Mouse (Mus musculus) hindbrain, embryonic 12.5 days (tissue): ENCODE results near the gene Wfdc5. TPM values are rescaled to one million over a fixed set of nuclear protein-coding genes. Genes with fewer than 3 reads are reported as not detected.

Experiments
- ATAC-seq: fragments of 200-750 bp; cut with Nextera tagmentation; 2 replicates; pipeline ENCODE4 v1.8.0; 2017; ENCODE audit warnings: moderate TSS enrichment; ENCODE audit not compliant: low FRiP score
- H3K27ac ChIP-seq: fragments of 300-500 bp; sonication (generic); 2 replicates; pipeline ENCODE4 v1.5.1; 2016; ENCODE audit warnings: mild to moderate bottlenecking
- H3K27me3 ChIP-seq: fragments of 300-500 bp; sonication (generic); 2 replicates; pipeline ENCODE4 v1.6.1; 2016; ENCODE audit warnings: mild to moderate bottlenecking
- H3K36me3 ChIP-seq: fragments of 300-500 bp; sonication (generic); 2 replicates; pipeline ENCODE4 v1.6.1; 2016; ENCODE audit warnings: mild to moderate bottlenecking
- H3K4me1 ChIP-seq: fragments of 300-500 bp; sonication (generic); 2 replicates; pipeline ENCODE4 v1.6.1; 2016
- H3K4me2 ChIP-seq: fragments of 300-500 bp; sonication (generic); replicated peaks from 2 replicates; pipeline ENCODE4 v1.6.1; 2016; ENCODE audit warnings: mild to moderate bottlenecking
- H3K4me3 ChIP-seq: fragments of 300-500 bp; sonication (generic); 2 replicates; pipeline ENCODE4 v1.5.1; 2016; ENCODE audit warnings: mild to moderate bottlenecking
- H3K9ac ChIP-seq: fragments of 300-500 bp; sonication (generic); 2 replicates; pipeline ENCODE4 v1.6.1; 2016; ENCODE audit warnings: mild to moderate bottlenecking, moderate library complexity
- H3K9me3 ChIP-seq: fragments of 300-500 bp; sonication (generic); replicated peaks from 2 replicates; pipeline ENCODE4 v1.6.1; 2016; ENCODE audit warnings: mild to moderate bottlenecking
- WGBS: fragments of 180-500 bp; shearing (Covaris S2); methylation state at CpG from one replicate; pipeline ENCODE4 v1.1.7; 2016; 5-methylcytosine and 5-hydroxymethylcytosine counted together
- polyA plus RNA-seq: library from polyadenylated mRNA; unstranded; fragments of >200 nt; fragmentation: Nextera tagmentation; extraction: Ambion mirVana; gene quantifications from 2 replicates; pipeline ENCODE4 v1.2.1, GENCODE M21; 2016

Wfdc5 gene
- polyA plus RNA-seq, 1 experiment from 2014 or later = not detected

DNA sequence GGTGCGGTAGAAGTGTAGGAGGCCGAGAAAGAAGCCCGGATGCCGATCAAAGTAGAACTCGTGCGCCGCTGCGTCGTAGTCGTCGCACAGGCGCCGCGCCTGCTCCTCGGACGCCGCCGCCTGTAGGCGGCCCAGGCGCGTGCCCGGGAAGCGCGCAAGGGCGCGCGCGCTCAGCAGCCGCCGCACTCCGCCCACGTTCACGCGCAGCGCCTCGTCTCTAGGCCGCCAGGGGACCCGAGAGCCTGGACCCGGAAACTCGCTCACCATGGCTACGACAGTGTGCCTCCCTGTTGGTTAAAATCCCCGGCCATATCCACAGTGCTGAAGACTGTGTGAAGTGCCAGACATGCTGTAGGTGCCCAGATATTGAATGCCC, 14.0 kb downstream of the Wfdc5 start:
- H3K27ac ChIP-seq = no peak overlapping the region
- H3K4me1 ChIP-seq = peaks cover 25% of the 10 kb centered on the region
- H3K4me2 ChIP-seq = peak overlapping the region; percentile 58
- H3K4me3 ChIP-seq = peak overlapping the region; percentile 35
- peaks cover 72% of the 10 kb centered on the region for H3K27me3 ChIP-seq
- 0 out of 2 replicates have a peak, but pooled peaks have one; percentile 19 for ATAC-seq
- H3K9ac ChIP-seq = no peak overlapping the region
- no peaks in the 10 kb centered on the region for H3K9me3 ChIP-seq
- H3K36me3 ChIP-seq = no peaks in the 10 kb centered on the region
- 12% methylated on average over 40 of the region's 42 CpGs for WGBS

DNA sequence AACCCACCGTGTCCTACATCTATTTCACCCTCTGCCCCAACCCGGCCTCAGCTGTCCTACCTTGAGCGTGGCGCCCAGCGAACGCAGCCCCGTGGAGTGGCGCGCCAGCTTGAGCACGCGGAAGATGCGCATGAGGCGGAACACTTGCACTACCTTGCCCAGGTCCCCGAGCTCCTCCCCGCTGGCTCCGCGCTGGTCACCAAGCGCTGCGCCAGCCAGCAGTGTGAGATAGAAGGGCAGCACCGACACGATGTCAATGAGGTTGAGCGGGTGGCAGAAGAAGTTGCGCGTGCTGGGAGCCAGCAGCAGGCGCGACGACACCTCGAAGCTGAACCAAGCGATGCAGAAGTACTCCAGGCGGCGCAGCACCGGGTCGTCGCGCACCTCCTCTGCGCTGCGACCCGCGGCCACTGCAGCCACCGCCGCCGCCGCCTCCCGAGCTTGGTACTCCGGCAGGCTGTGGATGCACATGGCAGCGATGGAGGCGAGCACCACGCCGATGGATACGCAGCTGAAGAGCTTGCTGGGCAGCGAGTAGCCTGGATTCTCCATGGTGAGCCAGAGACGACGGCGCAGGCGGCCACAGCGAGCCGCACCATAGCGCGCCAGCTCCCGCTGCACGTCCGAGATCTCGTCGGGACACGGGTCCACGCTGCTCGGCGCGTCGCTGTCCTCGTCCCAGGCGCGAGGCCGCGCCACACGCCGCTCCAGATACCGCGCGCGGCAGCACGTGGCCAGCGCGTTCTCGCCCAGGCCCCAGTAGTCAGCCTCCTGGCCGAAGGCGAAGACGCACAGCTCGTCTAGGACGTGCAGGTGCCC, 14.6 kb downstream of the Wfdc5 start:
- peak overlapping the region; percentile 45; the same call in 1 of the 2 replicates for H3K9ac ChIP-seq
- WGBS = 10% methylated on average over 89 of the region's 90 CpGs
- H3K4me3 ChIP-seq = peak overlapping the region; percentile 35
- H3K27ac ChIP-seq = no peak overlapping the region
- H3K4me1 ChIP-seq = peaks cover 25% of the 10 kb centered on the region
- peaks cover 69% of the 10 kb centered on the region for H3K27me3 ChIP-seq
- H3K9me3 ChIP-seq = no peaks in the 10 kb centered on the region
- no peaks in the 10 kb centered on the region for H3K36me3 ChIP-seq
- peak; percentile 66; the same call in 1 of the 2 replicates for ATAC-seq
- H3K4me2 ChIP-seq = peak overlapping the region; percentile 58

DNA sequence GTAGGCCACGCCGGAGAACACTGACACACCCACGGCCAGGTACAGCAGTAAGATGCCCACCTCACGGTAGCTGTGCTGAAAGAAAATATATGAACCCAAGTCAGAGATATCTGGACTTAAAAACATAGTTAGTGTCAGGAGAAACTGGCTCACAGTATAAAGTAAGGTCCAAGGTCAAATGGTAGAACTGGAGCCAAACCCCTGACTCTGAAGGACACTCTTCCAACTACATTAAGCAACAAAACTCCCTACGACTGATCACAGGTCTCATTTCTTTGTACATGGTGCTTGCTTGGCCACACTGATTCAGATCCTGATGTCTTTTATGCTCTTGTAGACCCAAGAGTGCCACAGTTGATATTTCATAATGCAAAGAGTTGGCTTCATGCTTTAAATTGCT, 17.6 kb downstream of the Wfdc5 start:
- 94% methylated on average over 5 of the region's 5 CpGs for WGBS
- no peak overlapping the region for H3K27ac ChIP-seq
- H3K4me3 ChIP-seq = no peak overlapping the region
- peaks cover 45% of the 10 kb centered on the region for H3K27me3 ChIP-seq
- no peak overlapping the region for H3K9ac ChIP-seq
- H3K36me3 ChIP-seq = no peaks in the 10 kb centered on the region
- no peaks in the 10 kb centered on the region for H3K9me3 ChIP-seq
- no peak overlapping the region for H3K4me2 ChIP-seq
- ATAC-seq = no peak
- H3K4me1 ChIP-seq = peaks cover 13% of the 10 kb centered on the region

DNA sequence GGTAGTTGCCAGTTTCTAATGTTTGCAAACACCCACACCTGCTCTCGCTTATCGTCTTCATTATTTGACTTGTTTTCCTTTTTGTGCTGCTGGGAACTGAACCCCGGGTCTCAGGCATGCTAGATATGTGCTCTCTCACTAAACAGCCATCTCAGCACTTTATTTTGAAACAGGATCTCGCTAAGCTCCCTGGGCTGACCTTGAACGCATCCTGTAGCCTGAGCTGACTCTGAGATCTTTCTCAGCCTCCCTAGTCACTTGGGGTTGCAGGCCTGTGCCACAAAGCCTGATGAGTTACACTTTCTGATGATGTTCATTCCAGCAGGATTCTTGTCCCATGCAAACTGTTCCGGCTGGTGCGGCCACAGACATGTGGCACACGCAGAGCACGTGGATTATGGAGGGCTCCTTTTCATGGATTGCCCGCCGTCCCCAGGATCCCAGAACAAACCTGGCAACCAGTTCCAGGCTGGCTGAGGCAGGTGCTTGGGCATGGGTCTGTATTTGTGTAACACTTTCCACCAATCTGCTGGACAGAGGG, 21.0 kb downstream of the Wfdc5 start:
- no peak for ATAC-seq
- no peak overlapping the region for H3K4me2 ChIP-seq
- H3K9ac ChIP-seq = no peak overlapping the region
- H3K27ac ChIP-seq = no peak overlapping the region
- H3K9me3 ChIP-seq = no peaks in the 10 kb centered on the region
- H3K27me3 ChIP-seq = peaks cover 11% of the 10 kb centered on the region
- no peaks in the 10 kb centered on the region for H3K4me1 ChIP-seq
- 0 out of 2 replicates have a peak, but pooled peaks cover 6% of the 10 kb centered on the region for H3K36me3 ChIP-seq
- no peak overlapping the region for H3K4me3 ChIP-seq
- WGBS = 84% methylated on average over 11 of the region's 11 CpGs

DNA sequence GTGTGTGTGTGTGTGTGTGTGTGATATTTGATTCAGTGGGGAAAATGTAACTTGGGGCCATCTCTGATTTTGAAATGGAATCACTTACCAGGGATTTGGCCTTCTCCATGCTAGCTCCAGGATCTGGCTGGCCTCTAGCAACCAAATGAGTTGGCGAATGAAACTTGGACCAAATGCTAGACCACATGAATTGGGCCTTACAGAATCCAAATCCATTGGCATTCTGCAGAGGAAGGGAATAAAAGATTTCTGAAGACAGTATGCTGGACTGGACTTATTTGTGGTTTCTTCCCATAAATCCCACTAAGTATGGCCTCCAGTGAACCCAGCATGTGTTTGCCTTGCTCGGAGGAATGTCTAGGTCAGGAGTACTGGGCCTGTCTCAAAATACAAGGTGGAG, 23.7 kb downstream of the Wfdc5 start:
- Histone ChIP-seq H3K36me3 (0 out of 2 replicates have a peak, but pooled peaks cover 8% of the 10 kb centered on the region), H3K9ac (no peak overlapping the region), H3K4me1 (no peaks in the 10 kb centered on the region), H3K4me3 (no peak overlapping the region), H3K27ac (no peak overlapping the region), H3K4me2 (no peak overlapping the region), H3K9me3 (no peaks in the 10 kb centered on the region), H3K27me3 (no peaks in the 10 kb centered on the region)
- WGBS = 83% methylated on average over 2 of the region's 2 CpGs
- ATAC-seq = no peak

DNA sequence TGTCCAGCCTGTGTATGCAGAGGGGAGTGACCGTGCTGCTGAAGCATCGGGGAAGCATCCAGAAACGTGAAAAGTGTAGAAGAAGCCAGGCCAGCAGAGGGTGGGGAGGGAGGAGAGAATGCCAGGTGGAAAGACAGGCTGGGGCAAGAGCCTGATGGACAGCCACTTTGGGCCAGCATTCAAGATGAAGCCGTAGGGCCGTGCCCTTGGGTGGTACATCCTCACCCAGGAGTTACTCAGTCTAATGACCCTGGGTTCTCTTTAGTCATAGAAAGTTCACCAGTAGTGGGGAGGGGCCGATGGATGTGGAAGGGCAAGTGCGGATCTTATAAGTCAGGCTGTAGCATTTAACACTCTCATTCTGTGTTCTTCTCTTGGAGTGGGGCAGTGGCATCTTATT, 26.4 kb downstream of the Wfdc5 start:
- Histone ChIP-seq H3K27me3 (no peaks in the 10 kb centered on the region), H3K9ac (no peak overlapping the region), H3K4me2 (no peak overlapping the region), H3K27ac (no peak overlapping the region), H3K36me3 (peaks cover 33% of the 10 kb centered on the region), H3K4me1 (no peaks in the 10 kb centered on the region), H3K4me3 (no peak overlapping the region), H3K9me3 (no peaks in the 10 kb centered on the region)
- WGBS = 88% methylated on average over 7 of the region's 7 CpGs
- ATAC-seq = no peak

DNA sequence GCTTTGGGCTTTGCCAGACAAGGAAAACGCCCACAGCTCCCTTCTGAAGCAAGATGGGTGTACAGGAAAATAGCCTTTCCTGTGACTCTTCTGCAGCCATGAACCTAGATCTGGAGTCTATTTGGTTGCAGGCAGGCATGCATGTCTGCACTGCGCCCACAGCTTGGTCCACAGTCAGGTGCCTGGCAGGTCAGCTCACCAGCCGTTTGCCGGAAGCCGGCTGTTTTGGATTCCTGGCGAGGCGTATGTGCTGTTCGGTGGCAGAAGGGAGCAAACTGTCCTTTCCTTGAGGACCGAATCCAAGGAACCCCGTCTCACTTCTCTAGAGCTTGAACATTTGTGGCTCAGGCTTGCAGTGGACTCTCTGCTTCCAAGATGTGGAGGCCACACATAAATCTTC, 28.5 kb downstream of the Wfdc5 start:
- no peaks in the 10 kb centered on the region for H3K27me3 ChIP-seq
- H3K36me3 ChIP-seq = peaks cover 34% of the 10 kb centered on the region
- H3K27ac ChIP-seq = no peak overlapping the region
- no peak overlapping the region for H3K4me3 ChIP-seq
- no peak overlapping the region for H3K9ac ChIP-seq
- peaks cover 10% of the 10 kb centered on the region for H3K4me1 ChIP-seq
- H3K4me2 ChIP-seq = no peak overlapping the region
- ATAC-seq = no peak
- WGBS = 93% methylated on average over 10 of the region's 10 CpGs
- H3K9me3 ChIP-seq = no peaks in the 10 kb centered on the region

DNA sequence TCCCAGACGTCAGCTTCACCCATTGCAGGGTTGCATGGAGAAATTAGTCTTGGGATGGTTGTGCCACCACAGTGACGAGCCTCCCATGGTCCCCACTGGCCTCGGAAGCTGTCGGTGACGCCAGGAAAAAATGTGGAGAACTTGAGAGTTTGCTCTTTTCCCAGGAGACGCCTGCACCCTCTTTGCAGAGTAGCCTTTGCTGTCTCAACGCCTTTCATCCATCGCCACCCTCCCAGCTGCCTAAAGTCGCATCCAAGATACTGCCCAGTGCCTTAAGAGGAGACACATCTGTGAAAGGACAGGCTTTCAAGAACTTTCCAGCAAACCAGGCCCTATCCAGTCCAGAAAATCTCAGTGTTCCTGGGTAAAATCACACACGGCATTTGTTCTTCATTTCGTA, 30.2 kb downstream of the Wfdc5 start:
- H3K36me3 ChIP-seq = peaks cover 33% of the 10 kb centered on the region
- no peak overlapping the region for H3K27ac ChIP-seq
- ATAC-seq = no peak
- H3K4me1 ChIP-seq = peaks cover 10% of the 10 kb centered on the region
- H3K9me3 ChIP-seq = no peaks in the 10 kb centered on the region
- H3K27me3 ChIP-seq = no peaks in the 10 kb centered on the region
- 94% methylated on average over 11 of the region's 11 CpGs for WGBS
- H3K4me3 ChIP-seq = no peak overlapping the region
- H3K9ac ChIP-seq = no peak overlapping the region
- H3K4me2 ChIP-seq = no peak overlapping the region

DNA sequence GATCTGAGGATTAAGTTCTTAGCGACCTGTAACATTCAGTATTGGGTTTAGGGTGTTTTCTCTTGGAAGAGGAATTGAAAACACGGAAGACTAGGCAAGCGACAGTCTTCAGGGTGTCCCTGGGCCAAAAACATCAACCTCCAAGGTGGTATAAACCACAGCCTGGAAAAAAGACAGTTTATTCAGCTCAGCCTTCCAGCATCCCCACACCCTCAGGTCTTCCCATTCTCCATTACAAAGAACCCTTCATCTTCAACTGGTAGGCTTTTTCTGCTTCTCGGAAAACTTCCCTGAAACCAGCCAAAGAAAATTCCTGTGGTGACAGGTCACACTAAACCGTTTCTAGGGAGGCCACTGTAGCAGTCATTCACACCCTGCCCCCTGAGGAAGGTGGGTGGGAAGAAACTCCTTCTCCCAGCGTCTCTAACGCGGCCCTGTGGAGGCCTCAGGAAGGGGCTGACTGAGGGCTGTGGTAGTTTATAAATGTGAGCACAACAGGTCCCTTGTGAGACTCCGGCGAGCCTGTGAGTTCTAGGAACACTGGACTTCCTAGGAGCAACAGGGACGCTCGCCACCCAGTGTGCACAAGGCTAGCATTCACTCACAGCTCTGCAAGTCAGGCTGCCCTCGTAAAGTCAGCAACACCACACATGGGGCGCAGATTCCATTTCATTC, 32.3 kb downstream of the Wfdc5 start:
- no peak overlapping the region for H3K4me3 ChIP-seq
- no peak for ATAC-seq
- no peaks in the 10 kb centered on the region for H3K9me3 ChIP-seq
- H3K4me1 ChIP-seq = peaks cover 10% of the 10 kb centered on the region
- H3K9ac ChIP-seq = no peak overlapping the region
- H3K27ac ChIP-seq = peak overlapping the region; percentile 25
- 43% methylated on average over 14 of the region's 14 CpGs for WGBS
- H3K27me3 ChIP-seq = no peaks in the 10 kb centered on the region
- H3K4me2 ChIP-seq = no peak overlapping the region
- H3K36me3 ChIP-seq = peaks cover 28% of the 10 kb centered on the region

DNA sequence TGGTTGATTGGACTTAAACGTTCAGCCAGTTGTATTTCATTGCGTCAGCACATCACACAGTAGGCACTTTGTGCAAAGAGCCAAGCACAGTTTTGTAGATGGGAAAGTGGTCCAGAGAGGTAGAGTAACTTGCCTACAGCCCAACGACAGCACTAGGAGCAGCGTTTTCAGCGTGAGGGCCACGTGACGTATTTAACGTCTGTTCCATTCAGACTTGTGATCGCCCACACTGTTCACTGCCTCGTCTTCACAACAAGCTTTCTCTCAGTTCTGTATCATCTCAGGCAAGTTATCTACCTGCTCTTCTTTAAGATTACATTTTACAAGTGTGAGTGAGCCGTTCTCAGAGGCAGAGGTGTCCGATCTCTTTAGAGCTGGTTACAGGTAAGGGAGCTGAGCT, 36.0 kb downstream of the Wfdc5 start:
- Histone ChIP-seq H3K4me3 (no peak overlapping the region), H3K27me3 (no peaks in the 10 kb centered on the region), H3K4me1 (peaks cover 34% of the 10 kb centered on the region), H3K27ac (no peak overlapping the region), H3K9me3 (no peaks in the 10 kb centered on the region), H3K9ac (no peak overlapping the region), H3K4me2 (no peak overlapping the region), H3K36me3 (peaks cover 5% of the 10 kb centered on the region; the same call in 1 of the 2 replicates)
- ATAC-seq = no peak
- 95% methylated on average over 12 of the region's 12 CpGs for WGBS

DNA sequence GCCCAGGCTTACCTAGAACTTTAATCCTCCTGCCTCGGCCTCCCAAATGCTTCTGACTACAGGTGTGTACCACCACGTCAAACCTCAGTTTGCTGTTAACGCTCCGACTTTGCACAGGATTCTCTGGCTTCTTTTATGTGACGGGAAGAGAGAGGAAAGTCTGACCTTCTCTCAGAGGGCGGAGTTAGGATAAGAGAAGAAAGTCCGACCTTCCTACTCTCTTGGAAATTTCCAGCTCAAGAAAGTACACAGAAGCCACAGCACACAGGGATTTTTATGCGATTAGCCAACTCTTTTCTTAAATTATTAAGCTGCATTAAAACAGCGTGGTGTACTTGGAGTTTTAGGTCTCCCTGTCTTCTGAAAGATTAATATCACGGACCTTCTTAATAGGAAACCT, 38.0 kb downstream of the Wfdc5 start:
- H3K27me3 ChIP-seq = no peaks in the 10 kb centered on the region
- peaks cover 32% of the 10 kb centered on the region for H3K4me1 ChIP-seq
- H3K36me3 ChIP-seq = no peaks in the 10 kb centered on the region
- H3K27ac ChIP-seq = no peak overlapping the region
- ATAC-seq = no peak
- H3K4me3 ChIP-seq = no peak overlapping the region
- H3K9ac ChIP-seq = no peak overlapping the region
- 81% methylated on average over 10 of the region's 10 CpGs for WGBS
- H3K9me3 ChIP-seq = no peaks in the 10 kb centered on the region
- no peak overlapping the region for H3K4me2 ChIP-seq

DNA sequence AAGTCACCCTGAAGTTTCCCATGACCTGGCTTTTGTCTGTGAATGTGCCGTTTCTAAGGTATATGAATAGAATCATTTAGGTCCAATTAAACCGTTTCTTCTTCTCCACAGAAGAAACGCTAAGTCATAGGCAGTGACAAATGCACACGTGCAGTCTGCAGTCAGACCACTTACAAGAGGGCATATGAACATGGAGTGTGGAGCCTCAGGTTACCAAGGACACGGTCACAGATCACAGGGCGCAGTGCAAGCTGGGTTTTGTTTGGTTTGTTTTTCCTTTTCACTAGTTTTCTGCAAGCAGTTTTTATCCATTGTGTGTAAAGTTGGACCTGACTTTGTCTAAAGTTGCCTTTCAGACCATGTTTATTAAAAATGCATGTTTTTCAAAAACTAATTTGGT, 38.5 kb downstream of the Wfdc5 start:
- Histone ChIP-seq H3K36me3 (no peaks in the 10 kb centered on the region), H3K4me1 (peaks cover 30% of the 10 kb centered on the region), H3K27ac (no peak overlapping the region), H3K4me3 (no peak overlapping the region), H3K4me2 (no peak overlapping the region), H3K27me3 (no peaks in the 10 kb centered on the region), H3K9ac (no peak overlapping the region), H3K9me3 (no peaks in the 10 kb centered on the region)
- ATAC-seq = no peak
- WGBS = 45% methylated on average over 6 of the region's 6 CpGs
